Mouse (Mus musculus) MEL (cell line): Measurements from ENCODE around the gene Gpsm3.

Source experiments
- CTCF ChIP-seq, 3 experiments: IDR thresholded peaks in 2 of 3; conservative IDR thresholded peaks in 1 of 3; 2 replicates each; pipeline ENCODE4 v1.5.1; 2011 to 2012; ENCODE audit warnings: low read length in 3 of 3, low read depth in 2 of 3, mild to moderate bottlenecking in 2 of 3, improper control_type of control experiment in 1 of 3, inconsistent platforms in 1 of 3, mixed read lengths in 1 of 3, moderate library complexity in 1 of 3; ENCODE audit not compliant: control insufficient read depth in 1 of 3, insufficient read depth in 1 of 3, poor library complexity in 1 of 3, severe bottlenecking in 1 of 3
- HCFC1 ChIP-seq: IDR thresholded peaks from 2 replicates; pipeline ENCODE4 v1.6.1; 2012; ENCODE audit warnings: low read depth, mild to moderate bottlenecking, inconsistent platforms, low read length, improper control_type of control experiment, moderate library complexity
- SMC3 ChIP-seq: IDR thresholded peaks from 2 replicates; pipeline ENCODE4 v1.6.1; 2011; ENCODE audit warnings: low read depth, low read length, improper control_type of control experiment
- TAL1 ChIP-seq: IDR thresholded peaks from 2 replicates; pipeline ENCODE4 v1.6.1; 2012; ENCODE audit warnings: mild to moderate bottlenecking, inconsistent platforms, low read length, moderate library complexity, mixed read lengths

DNA sequence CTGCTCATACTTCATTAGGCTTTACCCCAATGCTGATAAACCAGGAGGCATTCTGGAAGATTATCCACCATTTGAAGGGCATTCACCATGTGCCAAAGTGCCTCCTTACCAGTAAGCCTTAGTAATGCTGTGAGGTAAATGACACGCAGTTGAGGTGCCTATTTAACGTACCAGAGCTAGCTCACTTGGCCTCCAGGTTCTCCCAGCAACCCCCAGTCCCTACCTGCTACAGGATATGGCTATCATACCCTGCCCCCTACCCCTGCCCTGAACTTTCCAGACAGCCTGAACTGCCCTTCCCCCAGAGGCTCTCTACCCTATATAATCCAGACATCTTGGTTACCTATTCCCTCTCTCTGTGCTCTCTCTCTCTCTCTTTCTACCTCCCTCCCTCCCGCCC is 839 bp upstream of the Gpsm3 start:
- TF ChIP-seq CTCF (IDR thresholded peaks at IDR 0.05 in 2 of 3, conservative IDR thresholded peaks at IDR 0.05 in 1 of 3; ENCODE audit: control insufficient read depth in 1 of 3, insufficient read depth in 1 of 3, low read depth in 2 of 3, low read length in 3 of 3, poor library complexity in 1 of 3, severe bottlenecking in 1 of 3) (no peak), TAL1 (no peak), HCFC1 (no peak), SMC3 (no peak)
